Mouse (Mus musculus) spleen, adult 2 months (tissue): ENCODE data around the gene Vamp2. TPM values are rescaled to one million over a fixed set of nuclear protein-coding genes. Genes with fewer than 3 reads are reported as not detected.

ENCODE experiments used
- DNase-seq, 2 experiments: peaks; one replicate each; pipeline versions ENCODE4 v3.0.0 to v3.0.0-alpha.2; 2012 to 2021; ENCODE audit warnings: low spot score in 2 of 2, low read depth in 1 of 2
- H3K27ac ChIP-seq: fragments of 200-500 bp; 2 replicates; pipeline ENCODE4 v1.5.1; 2012; ENCODE audit warnings: low read length, inconsistent platforms; ENCODE audit not compliant: insufficient read depth
- H3K27me3 ChIP-seq: fragments of 200-500 bp; 2 replicates; pipeline ENCODE4 v1.6.1; 2012; ENCODE audit warnings: mild to moderate bottlenecking, moderate library complexity, low read length, inconsistent platforms; ENCODE audit not compliant: control insufficient read depth, insufficient read depth
- H3K36me3 ChIP-seq: fragments of 200-500 bp; 2 replicates; pipeline ENCODE4 v1.6.1; 2012; ENCODE audit warnings: mild to moderate bottlenecking, low read length, inconsistent platforms; ENCODE audit not compliant: control insufficient read depth, insufficient read depth
- H3K4me1 ChIP-seq: fragments of 200-500 bp; 2 replicates; pipeline ENCODE4 v1.6.1; 2011; ENCODE audit warnings: inconsistent platforms; ENCODE audit not compliant: control insufficient read depth, insufficient read depth, insufficient read length
- H3K4me3 ChIP-seq: fragments of 200-500 bp; 2 replicates; pipeline ENCODE4 v1.5.1; 2011; ENCODE audit warnings: mild to moderate bottlenecking, inconsistent platforms; ENCODE audit not compliant: insufficient read depth, insufficient read length; ENCODE audit errors: extremely low read depth
- CTCF ChIP-seq: fragments of 200-500 bp; IDR thresholded peaks from 2 replicates; pipeline ENCODE4 v1.5.1; 2011; ENCODE audit warnings: mild to moderate bottlenecking, inconsistent platforms; ENCODE audit not compliant: insufficient read depth, insufficient read length, insufficient replicate concordance; ENCODE audit errors: extremely low read depth
- POLR2A ChIP-seq: fragments of 200-500 bp; IDR thresholded peaks from 2 replicates; pipeline ENCODE4 v1.6.1; 2011; ENCODE audit warnings: low read depth, low read length, inconsistent platforms
- WGBS: fragments of 180-500 bp; shearing (Covaris S2); methylation state at CpG from one replicate; pipeline ENCODE4 v1.1.7; 2018; 5-methylcytosine and 5-hydroxymethylcytosine counted together
- polyA plus RNA-seq: library from polyadenylated mRNA; depleted of rRNA; stranded (reverse); fragments of >200 nt; gene quantifications from 2 replicates; pipeline ENCODE4 v1.2.3, GENCODE M21; 2012

The Vamp2 gene
- polyA plus RNA-seq, 1 experiment, result 94.2 TPM

- WGBS, result 2% methylated on average over 27 of the region's 27 CpGs
- TF ChIP-seq POLR2A, result no peak
- TF ChIP-seq CTCF, result no peak
- no peak for DNase-seq
- Histone ChIP-seq H3K27ac (peak overlapping the region; percentile 92), H3K4me3 (peak overlapping the region; percentile 70), H3K27me3 (no peaks in the 10 kb centered on the region), H3K36me3 (peaks cover under 1% of the 10 kb centered on the region; the same call in 1 of the 2 replicates), H3K4me1 (peaks cover 22% of the 10 kb centered on the region)
These were observed 7.4 kb downstream of the Vamp2 start for GRCm38 (mm10) chr11:69095511-69096231.

GRCm38 (mm10) chr11:69096360-69096986 lies 8.2 kb downstream of the Vamp2 start:
- H3K4me1 ChIP-seq, result peaks cover 25% of the 10 kb centered on the region
- H3K27me3 ChIP-seq, result no peaks in the 10 kb centered on the region
- peak overlapping the region; percentile 90 for H3K27ac ChIP-seq
- H3K4me3 ChIP-seq, result peak overlapping the region; percentile 27
- peaks cover 8% of the 10 kb centered on the region for H3K36me3 ChIP-seq
- WGBS, result 16% methylated on average over 9 of the region's 9 CpGs
- TF ChIP-seq CTCF (no peak), POLR2A (no peak)
- no peak for DNase-seq

GRCm38 (mm10) chr11:69096987-69097900 lies 9.0 kb downstream of the Vamp2 start:
- Histone ChIP-seq H3K4me3 (peak overlapping the region; percentile 17; the same call in 1 of the 2 replicates), H3K36me3 (peaks cover 15% of the 10 kb centered on the region), H3K27ac (peak overlapping the region; percentile 90), H3K4me1 (peaks cover 25% of the 10 kb centered on the region), H3K27me3 (no peaks in the 10 kb centered on the region)
- TF ChIP-seq CTCF, result no peak
- TF ChIP-seq POLR2A, result peak; percentile 16; the same call in 1 of the 2 replicates
- DNase-seq, result peak; percentile 70 to 87
- WGBS, result 4% methylated on average over 29 of the region's 29 CpGs

- 14% methylated on average over 8 of the region's 8 CpGs for WGBS
- Histone ChIP-seq H3K4me3 (peak overlapping the region; percentile 62; the same call in 1 of the 2 replicates), H3K4me1 (peaks cover 25% of the 10 kb centered on the region), H3K27ac (peak overlapping the region; percentile 90), H3K27me3 (no peaks in the 10 kb centered on the region), H3K36me3 (peaks cover 23% of the 10 kb centered on the region)
- TF ChIP-seq POLR2A, result no peak
- TF ChIP-seq CTCF, result no peak
- DNase-seq, result no peak
These were observed 9.9 kb downstream of the Vamp2 start for GRCm38 (mm10) chr11:69098039-69098761.

GRCm38 (mm10) chr11:69098762-69099091 lies 10.4 kb downstream of the Vamp2 start:
- WGBS, result 0% methylated on average over 19 of the region's 19 CpGs
- Histone ChIP-seq H3K4me3 (peak overlapping the region; percentile 62), H3K27ac (peak overlapping the region; percentile 90), H3K4me1 (peaks cover 25% of the 10 kb centered on the region), H3K36me3 (peaks cover 29% of the 10 kb centered on the region), H3K27me3 (no peaks in the 10 kb centered on the region)
- TF ChIP-seq POLR2A, result peak; percentile 25
- TF ChIP-seq CTCF, result no peak
- peak; percentile 92 to 95 for DNase-seq
